Mouse (Mus musculus): ENCODE data around the gene Fam205c. TPM values are rescaled to one million over a fixed set of nuclear protein-coding genes. Genes with fewer than 3 reads are reported as not detected.
"Not testable (repeated sequence)": the region's sequence is repeated elsewhere in the genome, so short reads cannot be mapped to it uniquely, and the experiment has no call there.

Gene Fam205c
- polyA plus RNA-seq, 1 experiment: not detected

- H3K4me3 ChIP-seq (ENCODE audit: insufficient read depth, low read depth, low read length); H3K27ac ChIP-seq (replicated peaks; ENCODE audit: low read depth, low read length); H3K4me1 ChIP-seq (ENCODE audit: control insufficient read depth, insufficient read depth, insufficient read length, low read length): not testable (repeated sequence)
Observed at GRCm38 (mm10) chr4:42856671-42857070, 17.4 kb downstream of the Fam205c start, which contains the start of gene Gm12394. Gene Gm12394, minus strand, starts transcription at chr4:42856771.

- H3K4me3 ChIP-seq (ENCODE audit: insufficient read depth, low read depth, low read length); H3K27ac ChIP-seq (replicated peaks; ENCODE audit: low read depth, low read length); H3K4me1 ChIP-seq (ENCODE audit: control insufficient read depth, insufficient read depth, insufficient read length, low read length): not testable (repeated sequence)
Observed at GRCm38 (mm10) chr4:42853788-42854187, 20.2 kb downstream of the Fam205c start, which contains the start of gene Fam205a1. Gene Fam205a1, minus strand, starts transcription at chr4:42853888.

Other genes with a start within 250 kb of the Fam205c start
- 3.0 TPM in 1 of 2 replicates, not detected in the other for gene Gm2564, start 244.5 kb downstream of the Fam205c start, polyA plus RNA-seq (2012; ENCODE audit: insufficient read depth, insufficient read length, missing spikeins)
- not detected in 2 replicates for gene Ccl27b, start 219.0 kb downstream of the Fam205c start, polyA plus RNA-seq (2012; ENCODE audit: insufficient read depth, insufficient read length, missing spikeins)
- not detected in 2 replicates for gene Il11ra2, start 212.3 kb downstream of the Fam205c start, polyA plus RNA-seq (2012; ENCODE audit: insufficient read depth, insufficient read length, missing spikeins)
- not detected in 2 replicates for gene 4930578G10Rik, start 138.7 kb downstream of the Fam205c start, polyA plus RNA-seq (2012; ENCODE audit: insufficient read depth, insufficient read length, missing spikeins)
- gene Ccl19, start 117.7 kb downstream of the Fam205c start, polyA plus RNA-seq (2012; ENCODE audit: insufficient read depth, insufficient read length, missing spikeins): not detected in 2 replicates
- 6.6 and 36.9 TPM in 2 replicates for gene Ccl21a, start 100.2 kb downstream of the Fam205c start, polyA plus RNA-seq (2012; ENCODE audit: insufficient read depth, insufficient read length, missing spikeins)
- not detected in 2 replicates for gene Fam205a1, start 20.3 kb downstream of the Fam205c start, polyA plus RNA-seq (2012; ENCODE audit: insufficient read depth, insufficient read length, missing spikeins)
- not detected in 2 replicates for gene Gm12394, start 17.5 kb downstream of the Fam205c start, polyA plus RNA-seq (2012; ENCODE audit: insufficient read depth, insufficient read length, missing spikeins)
- gene Phf24, start 42.4 kb upstream of the Fam205c start, polyA plus RNA-seq (2012; ENCODE audit: insufficient read depth, insufficient read length, missing spikeins): not detected in 2 replicates
- gene Dnajb5, start 75.6 kb upstream of the Fam205c start, polyA plus RNA-seq (2012; ENCODE audit: insufficient read depth, insufficient read length, missing spikeins): 5.4 and 5.8 TPM in 2 replicates
- not detected in 2 replicates for gene 1700022I11Rik, start 95.4 kb upstream of the Fam205c start, polyA plus RNA-seq (2012; ENCODE audit: insufficient read depth, insufficient read length, missing spikeins)
- gene Vcp, start 126.3 kb upstream of the Fam205c start, polyA plus RNA-seq (2012; ENCODE audit: insufficient read depth, insufficient read length, missing spikeins): 139 and 156 TPM in 2 replicates
- gene Fancg, start 136.3 kb upstream of the Fam205c start, polyA plus RNA-seq (2012; ENCODE audit: insufficient read depth, insufficient read length, missing spikeins): 2.5 and 6.4 TPM in 2 replicates
- 11.1 and 12.4 TPM in 2 replicates for gene Pigo, start 151.6 kb upstream of the Fam205c start, polyA plus RNA-seq (2012; ENCODE audit: insufficient read depth, insufficient read length, missing spikeins)
- 158 and 191 TPM in 2 replicates for gene Stoml2, start 157.5 kb upstream of the Fam205c start, polyA plus RNA-seq (2012; ENCODE audit: insufficient read depth, insufficient read length, missing spikeins)
- gene Fam214b, start 172.0 kb upstream of the Fam205c start, polyA plus RNA-seq (2012; ENCODE audit: insufficient read depth, insufficient read length, missing spikeins): 10.0 and 21.9 TPM in 2 replicates
- 1.4 and 4.5 TPM in 2 replicates for gene Unc13b, start 184.7 kb upstream of the Fam205c start, polyA plus RNA-seq (2012; ENCODE audit: insufficient read depth, insufficient read length, missing spikeins)

Data from brown adipose tissue, adult 24 weeks (tissue).